Mouse (Mus musculus) thymus, adult 2 months (tissue): ENCODE data around the gene Zfp609.

Experiments
- CTCF ChIP-seq: fragments of 200-500 bp; IDR thresholded peaks from 2 replicates; pipeline ENCODE4 v1.5.1; 2012; ENCODE audit warnings: mild to moderate bottlenecking, control low read depth, low read length, moderate library complexity, borderline replicate concordance; ENCODE audit not compliant: control insufficient read depth, poor library complexity, insufficient read depth; ENCODE audit errors: extremely low read depth
- POLR2A ChIP-seq: fragments of 200-500 bp; IDR thresholded peaks from 2 replicates; pipeline ENCODE4 v1.6.1; 2012; ENCODE audit warnings: mild to moderate bottlenecking, low read length, control low read depth, moderate library complexity; ENCODE audit not compliant: control insufficient read depth, poor library complexity, insufficient read depth; ENCODE audit errors: extremely low read depth

DNA sequence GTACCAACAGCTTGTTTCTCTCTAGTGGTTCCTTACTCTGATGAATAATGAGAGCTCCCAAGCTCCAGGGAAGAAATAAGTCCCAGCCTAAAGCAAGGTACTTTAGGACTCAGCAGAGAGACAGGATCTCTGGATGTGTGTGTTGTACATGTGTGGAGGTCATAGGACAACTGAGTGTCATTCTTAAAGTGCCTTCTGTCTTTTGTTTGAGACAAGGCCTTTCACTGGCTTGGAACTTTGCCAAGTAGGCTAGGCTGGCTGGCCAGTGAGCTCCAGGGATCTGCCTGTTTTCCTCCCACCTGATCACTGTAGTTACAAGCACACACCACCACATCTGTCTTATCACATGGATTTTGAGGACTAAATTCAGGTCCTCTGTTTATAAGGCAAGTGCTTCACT, 131.0 kb downstream of the Zfp609 start:
- no peak for TF ChIP-seq CTCF
- TF ChIP-seq POLR2A = no peak
